Mouse (Mus musculus): ENCODE measurements around the gene Slc9b2.

- TF ChIP-seq CTCF (IDR thresholded peaks at IDR 0.05; ENCODE audit: extremely low read depth, insufficient read depth, low read length) (no peak), POLR2A (IDR thresholded peaks at IDR 0.05; ENCODE audit: extremely low read depth, insufficient read depth, low read length) (no peak)
These were observed 22.2 kb upstream of the Slc9b2 start for GRCm38 (mm10) chr3:135285256-135285655.

All from cortical plate, adult 2 months (tissue).